Mouse (Mus musculus) myocyte (in vitro differentiated cells): ENCODE data around the gene Coro2a.
"Not testable (repeated sequence)": the region's sequence is repeated elsewhere in the genome, so short reads cannot be mapped to it uniquely, and the experiment has no call there.

Source experiments
- CEBPB ChIP-seq: IDR thresholded peaks from 2 replicates; pipeline ENCODE4 v1.6.1; 2011; ENCODE audit warnings: mild to moderate bottlenecking, moderate library complexity; ENCODE audit not compliant: poor library complexity, insufficient read depth, severe bottlenecking
- E2F4 ChIP-seq: IDR thresholded peaks from one replicate; pipeline ENCODE4 v1.6.1; 2011; ENCODE audit warnings: mild to moderate bottlenecking, control low read depth, moderate library complexity; ENCODE audit not compliant: insufficient read depth
- MAX ChIP-seq: IDR thresholded peaks from one replicate; pipeline ENCODE4 v1.6.1; 2011; ENCODE audit warnings: low read depth, mild to moderate bottlenecking, control low read depth
- MYOD1 ChIP-seq, 3 experiments: IDR thresholded peaks; one replicate each; pipeline ENCODE4 v1.6.1; 2011; ENCODE audit warnings: control low read depth in 2 of 3, low read depth in 2 of 3, mild to moderate bottlenecking in 2 of 3, moderate library complexity in 1 of 3; ENCODE audit not compliant: insufficient read length in 2 of 3, control insufficient read depth in 1 of 3
- MYOG ChIP-seq, 3 experiments: IDR thresholded peaks; one replicate each; pipeline ENCODE4 v1.6.1; 2011; ENCODE audit warnings: control low read depth in 2 of 3, low read depth in 2 of 3, mild to moderate bottlenecking in 2 of 3; ENCODE audit not compliant: insufficient read length in 2 of 3, control insufficient read depth in 1 of 3, insufficient read depth in 1 of 3
- POLR2A ChIP-seq: IDR thresholded peaks from one replicate; pipeline ENCODE4 v1.6.1; 2011; ENCODE audit warnings: low read depth, mild to moderate bottlenecking, control low read depth, moderate library complexity; ENCODE audit not compliant: insufficient read length
- POLR2AphosphoS2 ChIP-seq: IDR thresholded peaks from one replicate; pipeline ENCODE4 v1.6.1; 2011; ENCODE audit warnings: low read depth, control low read depth; ENCODE audit not compliant: insufficient read length
- TCF12 ChIP-seq: IDR thresholded peaks from one replicate; pipeline ENCODE4 v1.6.1; 2011; ENCODE audit warnings: mild to moderate bottlenecking, control low read depth; ENCODE audit not compliant: poor library complexity, insufficient read depth, severe bottlenecking
- USF1 ChIP-seq: IDR thresholded peaks from one replicate; pipeline ENCODE4 v1.6.1; 2011; ENCODE audit warnings: low read depth, mild to moderate bottlenecking, control low read depth, moderate library complexity

DNA sequence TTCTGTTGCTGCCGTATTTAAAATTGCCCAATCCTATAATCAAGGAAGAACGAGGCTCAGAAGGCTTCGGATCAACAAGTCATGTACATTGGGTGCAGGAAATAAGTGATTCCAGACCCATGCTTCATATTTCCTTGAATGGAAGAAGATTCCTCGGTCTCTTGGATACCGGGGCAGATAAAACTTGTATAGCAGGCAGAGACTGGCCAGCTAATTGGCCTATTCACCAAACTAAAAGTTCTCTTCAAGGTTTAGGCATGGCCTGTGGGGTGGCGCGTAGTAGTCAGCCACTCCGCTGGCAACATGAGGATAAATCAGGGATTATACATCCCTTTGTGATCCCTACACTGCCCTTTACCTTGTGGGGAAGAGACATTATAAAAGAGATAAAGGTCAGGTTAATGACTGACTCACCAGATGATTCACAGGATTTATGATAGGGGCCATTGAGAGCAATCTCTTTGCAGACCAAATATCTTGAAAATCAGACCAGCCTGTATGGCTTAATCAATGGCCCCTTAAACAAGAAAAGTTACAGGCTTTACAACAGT lies 23.1 kb downstream of the Coro2a start:
- not testable (repeated sequence) for TF ChIP-seq POLR2AphosphoS2; TCF12; POLR2A; USF1; CEBPB; MYOG (IDR thresholded peaks at IDR 0.05; ENCODE audit: control insufficient read depth in 1 of 3, insufficient read depth in 1 of 3, insufficient read length in 2 of 3, low read depth in 2 of 3); MYOD1 (IDR thresholded peaks at IDR 0.05; ENCODE audit: control insufficient read depth in 1 of 3, insufficient read length in 2 of 3, low read depth in 2 of 3); E2F4; MAX
